Mouse (Mus musculus) testis, adult 10 weeks (tissue): ENCODE data around the gene Tnfrsf9. TPM values are rescaled to one million over a fixed set of nuclear protein-coding genes. Genes with fewer than 3 reads are reported as not detected.

Source experiments
- polyA plus RNA-seq: library from polyadenylated mRNA; stranded (reverse); fragments of 350-450 nt; fragmentation: Illumina TruSeq; extraction: RNeasy Lipid Tissue Mini Kit (QIAGEN cat#74804); gene quantifications from one replicate; pipeline ENCODE4 v1.2.3, GENCODE M21; 2014; ENCODE audit warnings: low read depth, low replicate concordance

Tnfrsf9 gene
- polyA plus RNA-seq = 0.27 TPM

DNA sequence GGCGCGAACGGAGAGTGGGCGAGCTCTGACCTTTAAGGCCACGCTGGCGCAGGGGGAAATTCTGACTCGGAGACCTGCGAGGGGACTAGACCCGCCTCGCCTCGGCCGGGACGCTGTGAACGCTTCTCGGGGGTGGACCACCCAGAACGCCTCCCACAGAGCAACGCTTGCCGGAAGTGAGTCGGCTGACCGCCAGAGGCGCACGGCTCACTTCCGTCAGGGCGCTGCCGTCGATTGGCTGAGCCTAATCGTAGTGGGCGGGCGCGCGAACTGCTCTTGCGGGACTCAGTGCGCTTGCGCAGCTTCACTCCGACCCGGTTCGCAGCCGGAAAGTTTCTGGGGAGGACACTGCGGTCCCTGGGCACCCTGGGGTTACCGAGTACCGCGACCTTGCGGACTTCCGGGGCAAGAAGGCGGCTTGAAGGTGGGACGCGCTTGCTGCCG, at the start of gene Tnfrsf9, which contains the start of gene Park7:
Gene Tnfrsf9, plus strand, starts transcription at position 273 of the 444 bp plus-strand sequence.
Gene Park7, minus strand, starts transcription at position 148 of the 444 bp plus-strand sequence.

Other genes starting within 250 kb of the Tnfrsf9 start
- gene Errfi1, start 60.6 kb upstream of the Tnfrsf9 start, polyA plus RNA-seq = 17.2 TPM
- gene Park7, start 125 bp upstream of the Tnfrsf9 start, polyA plus RNA-seq = 21.0 TPM
- not detected for gene Uts2, start 82.5 kb downstream of the Tnfrsf9 start, polyA plus RNA-seq
- 2.9 TPM for gene Per3, start 130.1 kb downstream of the Tnfrsf9 start, polyA plus RNA-seq
- 123 TPM for gene Vamp3, start 143.4 kb downstream of the Tnfrsf9 start, polyA plus RNA-seq
- gene Gm13090, start 175.0 kb downstream of the Tnfrsf9 start, polyA plus RNA-seq = not detected